Mouse (Mus musculus): ENCODE data around the gene Apoc1.

DNA sequence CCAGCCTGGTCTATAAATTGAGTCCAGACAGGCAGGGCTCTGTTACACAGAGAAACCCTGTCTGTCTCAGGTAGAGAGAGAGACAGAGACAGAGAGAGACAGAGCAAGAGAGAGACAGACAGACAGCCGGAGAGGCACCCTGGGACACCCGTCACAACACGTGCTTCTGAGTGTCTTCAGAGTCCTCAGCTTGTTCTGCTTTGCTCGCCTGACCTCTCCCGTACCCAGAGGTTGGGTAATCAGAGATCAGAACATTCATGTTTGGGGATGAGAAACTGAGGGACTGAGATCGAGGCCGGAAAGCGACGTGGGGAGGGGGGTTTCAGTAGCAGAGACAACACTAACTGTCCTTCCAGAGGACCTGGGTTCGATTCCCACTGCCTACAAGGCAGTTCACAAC lies 16.6 kb downstream of the Apoc1 start:
- no peak for TF ChIP-seq POLR2A (IDR thresholded peaks at IDR 0.05; ENCODE audit: insufficient read length, low read depth)
- TF ChIP-seq POLR2AphosphoS2 (IDR thresholded peaks at IDR 0.05; ENCODE audit: insufficient read length, low read depth), result no peak
- TF ChIP-seq MAX (IDR thresholded peaks at IDR 0.05; ENCODE audit: low read depth), result no peak
